Mouse (Mus musculus) heart, postnatal 36 days (tissue): Measurements from ENCODE around the gene Zbtb49. TPM values are rescaled to one million over a fixed set of nuclear protein-coding genes. Genes with fewer than 3 reads are reported as not detected.

Experiments
- DNase-seq, 2 experiments: peaks; one replicate each; pipeline ENCODE4 v3.0.0; 2021 to 2022
- intact Hi-C: fragments of 180-260 bp; cut with DNase I; formaldehyde crosslinking; loops from one replicate; pipeline ENCODE4 v1.15.1; 2025
- total RNA-seq, 2 experiments: library from RNA; stranded (reverse); gene quantifications; 2 replicates each; pipeline ENCODE4 v1.2.3; 2021

Gene Zbtb49
- total RNA-seq, 2 experiments from 2014 or later = 3.9 to 4.4 TPM

- intact Hi-C loops = loop anchor here (2.0 to 10.0 kb wide), 3 partner anchors 100 to 910 kb away; no protein-coding TSS in a partner anchor
- no peak for DNase-seq
Observed at GRCm38 (mm10) chr5:38196821-38197481, 23.3 kb downstream of the Zbtb49 start.

GRCm38 (mm10) chr5:38195941-38196340, 24.3 kb downstream of the Zbtb49 start:
- DNase-seq = no peak
- intact Hi-C loops = loop anchor here (2.0 to 10.0 kb wide), 3 partner anchors 99 to 909 kb away; no protein-coding TSS in a partner anchor

- no peak for DNase-seq
- intact Hi-C loops = loop anchor here (5.0 to 10.0 kb wide), 2 partner anchors 380 to 908 kb away; no protein-coding TSS in a partner anchor
Observed at GRCm38 (mm10) chr5:38194946-38195345, 25.3 kb downstream of the Zbtb49 start.

GRCm38 (mm10) chr5:38190907-38191306, 29.4 kb downstream of the Zbtb49 start:
- DNase-seq = no peak
- intact Hi-C loops = loop anchor here (10.0 kb wide), 1 partner anchor 376 kb away; no protein-coding TSS in a partner anchor

GRCm38 (mm10) chr5:38187006-38187405, 33.3 kb downstream of the Zbtb49 start:
- intact Hi-C loops = no loop called here

GRCm38 (mm10) chr5:38184688-38185285, 35.5 kb downstream of the Zbtb49 start:
- no peak for DNase-seq
- intact Hi-C loops = no loop called here

More at GRCm38 (mm10) chr5:38187006-38187405, 33.3 kb downstream of the Zbtb49 start:
- DNase-seq = no peak

- no peak for DNase-seq
- intact Hi-C loops = no loop called here
Observed at GRCm38 (mm10) chr5:38174256-38174912, 45.9 kb downstream of the Zbtb49 start.

GRCm38 (mm10) chr5:38173766-38174165, 46.5 kb downstream of the Zbtb49 start:
- intact Hi-C loops = no loop called here
- no peak for DNase-seq

GRCm38 (mm10) chr5:38168497-38168896, 51.8 kb downstream of the Zbtb49 start:
- intact Hi-C loops = no loop called here
- no peak for DNase-seq

GRCm38 (mm10) chr5:38159634-38160413, 60.4 kb downstream of the Zbtb49 start, which contains the start of gene Nsg1:
TSS of gene Nsg1 (minus strand) at chr5:38159907.
- no peak for DNase-seq
- intact Hi-C loops = no loop called here

- intact Hi-C loops = no loop called here
- DNase-seq = peak; percentile 65 to 69
Observed at GRCm38 (mm10) chr5:38158947-38159633, 61.2 kb downstream of the Zbtb49 start.

DNA sequence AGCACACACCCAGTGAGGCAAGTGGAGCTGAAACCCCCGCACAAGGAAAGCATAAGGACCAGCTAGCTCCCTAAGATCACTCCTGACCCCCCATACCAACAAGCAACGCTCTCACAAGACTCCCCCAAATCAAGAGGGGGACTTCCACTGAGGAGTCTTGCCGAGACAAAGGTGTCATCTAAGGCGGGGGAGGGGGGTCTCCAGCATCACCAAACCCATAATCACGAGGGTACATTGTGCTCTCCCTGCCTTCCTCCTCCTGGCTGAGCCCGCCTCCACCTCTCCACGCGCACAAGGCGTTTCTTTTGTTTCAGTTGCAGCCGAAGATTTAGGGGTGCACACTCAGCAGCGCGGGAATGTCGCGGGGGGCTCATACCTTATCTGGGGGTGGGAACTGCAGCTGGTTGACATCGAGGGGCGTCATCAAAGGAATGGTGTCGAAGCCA, 61.7 kb downstream of the Zbtb49 start:
- no peak for DNase-seq
- intact Hi-C loops = no loop called here

DNA sequence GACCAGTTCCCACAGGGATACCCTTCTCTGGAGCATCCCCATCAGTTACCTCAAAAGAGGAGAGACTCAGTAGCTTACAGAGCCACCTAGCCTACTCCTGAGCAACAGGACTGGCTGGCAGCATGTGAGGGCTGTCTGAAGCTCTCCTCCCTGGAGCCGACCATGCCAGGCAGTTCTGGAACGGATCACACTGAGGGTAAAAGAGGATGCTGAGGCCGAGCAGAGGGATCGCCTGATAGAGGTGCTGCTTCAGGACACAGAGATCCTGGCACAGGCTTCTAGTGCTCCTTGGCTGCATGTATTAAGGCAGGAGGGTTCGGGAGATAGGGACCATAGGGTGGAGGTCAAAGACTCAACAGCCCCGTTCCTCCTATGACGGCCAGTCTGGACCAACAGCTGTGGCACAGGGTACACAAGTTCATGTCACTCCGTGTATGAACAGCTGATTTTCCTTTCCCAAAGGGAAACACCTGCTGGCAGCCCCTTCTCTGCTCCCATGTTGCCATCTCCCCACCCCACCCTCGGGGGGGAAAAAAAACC, 62.7 kb downstream of the Zbtb49 start:
- intact Hi-C loops = no loop called here
- DNase-seq = no peak

- intact Hi-C loops = no loop called here
- DNase-seq = no peak
Observed at GRCm38 (mm10) chr5:38153636-38154035, 66.6 kb downstream of the Zbtb49 start.

- DNase-seq = no peak
- intact Hi-C loops = no loop called here
Observed at GRCm38 (mm10) chr5:38152201-38153108, 67.8 kb downstream of the Zbtb49 start.

- intact Hi-C loops = no loop called here
- DNase-seq = no peak
Observed at GRCm38 (mm10) chr5:38151264-38151663, 69.0 kb downstream of the Zbtb49 start.

DNA sequence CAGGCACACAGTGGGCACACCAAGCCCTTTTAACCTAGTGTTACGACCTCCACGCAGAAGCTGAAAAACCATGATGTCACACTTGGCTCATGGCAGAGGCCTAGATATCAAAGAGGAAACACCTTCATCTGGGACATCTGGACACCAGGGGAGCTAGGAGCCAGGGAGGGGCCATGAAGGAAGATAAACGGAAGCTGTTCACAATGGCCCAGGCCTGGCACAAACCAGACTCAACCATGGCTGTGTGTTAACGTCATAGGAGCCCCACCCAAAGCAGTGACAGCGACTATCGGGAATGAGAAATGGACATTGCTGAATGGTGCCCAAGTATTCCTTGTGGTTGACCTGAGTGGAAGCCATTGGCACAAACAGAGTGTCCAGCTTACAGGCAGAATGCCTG, 73.7 kb downstream of the Zbtb49 start:
- DNase-seq = peak in 1 of 2 experiments; percentile 16
- intact Hi-C loops = no loop called here

GRCm38 (mm10) chr5:38140893-38141292, 79.4 kb downstream of the Zbtb49 start:
- intact Hi-C loops = no loop called here
- no peak for DNase-seq
